Mouse (Mus musculus) gastrocnemius, adult 2 months (tissue): ENCODE measurements around the gene Dnaja3. TPM values are rescaled to one million over a fixed set of nuclear protein-coding genes. Genes with fewer than 3 reads are reported as not detected.

Source experiments
- DNase-seq: peaks from one replicate; pipeline ENCODE4 v3.0.0; 2022
- H3K27ac ChIP-seq: fragments of 200-600 bp; 2 replicates; pipeline ENCODE4 v1.8.1; 2022; ENCODE audit warnings: mild to moderate bottlenecking
- H3K4me3 ChIP-seq: fragments of 200-600 bp; 2 replicates; pipeline ENCODE4 v1.8.1; 2022; ENCODE audit warnings: mild to moderate bottlenecking, moderate library complexity
- CTCF ChIP-seq: fragments of 200-600 bp; IDR thresholded peaks from 2 replicates; pipeline ENCODE4 v1.8.1; 2022; ENCODE audit warnings: antibody characterized with exemption, mild to moderate bottlenecking, moderate library complexity
- intact Hi-C: fragments of 180-260 bp; cut with DNase I; formaldehyde crosslinking; loops from one replicate; pipeline ENCODE4 v1.15.1; 2025
- total RNA-seq, 2 experiments: library from RNA; stranded (reverse); gene quantifications; 2 replicates each; pipeline ENCODE4 v1.2.3; 2021

The Dnaja3 gene
- total RNA-seq, 2 experiments from 2014 or later, result 86.4 to 110 TPM

- intact Hi-C loops, result no loop called here
- peak overlapping the region; percentile 28; the same call in 1 of the 2 replicates for H3K27ac ChIP-seq
- no peak for DNase-seq
- no peak overlapping the region for H3K4me3 ChIP-seq
- no peak for TF ChIP-seq CTCF
Measured at GRCm38 (mm10) chr16:4598891-4599543, 40.8 kb upstream of the Dnaja3 start.

GRCm38 (mm10) chr16:4599616-4600015, 40.2 kb upstream of the Dnaja3 start:
- Histone ChIP-seq H3K4me3 (no peak overlapping the region), H3K27ac (no peak overlapping the region)
- intact Hi-C loops, result no loop called here
- TF ChIP-seq CTCF, result no peak
- no peak for DNase-seq

- intact Hi-C loops, result no loop called here
- DNase-seq, result no peak
- no peak overlapping the region for H3K4me3 ChIP-seq
- TF ChIP-seq CTCF, result no peak
- H3K27ac ChIP-seq, result no peak overlapping the region
Measured at GRCm38 (mm10) chr16:4600701-4601310, 39.0 kb upstream of the Dnaja3 start.

GRCm38 (mm10) chr16:4602189-4602588, 37.6 kb upstream of the Dnaja3 start:
- H3K4me3 ChIP-seq, result no peak overlapping the region
- intact Hi-C loops, result no loop called here
- no peak for TF ChIP-seq CTCF
- no peak overlapping the region for H3K27ac ChIP-seq
- DNase-seq, result no peak

- no peak for TF ChIP-seq CTCF
- peak overlapping the region; percentile 28 for H3K27ac ChIP-seq
- H3K4me3 ChIP-seq, result no peak overlapping the region
- DNase-seq, result no peak
- intact Hi-C loops, result no loop called here
Measured at GRCm38 (mm10) chr16:4602766-4603452, 36.9 kb upstream of the Dnaja3 start.

- no peak for DNase-seq
- Histone ChIP-seq H3K27ac (peak overlapping the region; percentile 28), H3K4me3 (no peak overlapping the region)
- intact Hi-C loops, result no loop called here
- no peak for TF ChIP-seq CTCF
Measured at GRCm38 (mm10) chr16:4603453-4603837, 36.3 kb upstream of the Dnaja3 start.

- DNase-seq, result peak; percentile 59
- no peak for TF ChIP-seq CTCF
- intact Hi-C loops, result no loop called here
- peak overlapping the region; percentile 28 for H3K27ac ChIP-seq
- no peak overlapping the region for H3K4me3 ChIP-seq
Measured at GRCm38 (mm10) chr16:4604293-4604837, 35.4 kb upstream of the Dnaja3 start.

GRCm38 (mm10) chr16:4605514-4606131, 34.2 kb upstream of the Dnaja3 start:
- no peak for DNase-seq
- intact Hi-C loops, result loop anchor here (1.0 to 5.0 kb wide), 4 partner anchors 45 to 301 kb away; no protein-coding TSS in a partner anchor
- Histone ChIP-seq H3K4me3 (no peak overlapping the region), H3K27ac (peak overlapping the region; percentile 79; the same call in 1 of the 2 replicates)
- TF ChIP-seq CTCF, result no peak

GRCm38 (mm10) chr16:4606431-4607084, 33.2 kb upstream of the Dnaja3 start:
- Histone ChIP-seq H3K27ac (peak overlapping the region; percentile 79), H3K4me3 (peak overlapping the region; percentile 26)
- intact Hi-C loops, result loop anchor here (1.0 to 5.0 kb wide), 6 partner anchors 13 to 302 kb away; no protein-coding TSS in a partner anchor
- DNase-seq, result peak; percentile 75
- peak; percentile 73 for TF ChIP-seq CTCF

GRCm38 (mm10) chr16:4607818-4608531, 31.8 kb upstream of the Dnaja3 start:
- Histone ChIP-seq H3K27ac (no peak overlapping the region), H3K4me3 (no peak overlapping the region)
- intact Hi-C loops, result loop anchor here (1.0 to 5.0 kb wide), 5 partner anchors 15 to 303 kb away; no protein-coding TSS in a partner anchor
- DNase-seq, result peak; percentile 87
- TF ChIP-seq CTCF, result peak; percentile 100; the same call in 1 of the 2 replicates

GRCm38 (mm10) chr16:4608532-4609059, 31.2 kb upstream of the Dnaja3 start:
- TF ChIP-seq CTCF, result no peak
- Histone ChIP-seq H3K4me3 (no peak overlapping the region), H3K27ac (no peak overlapping the region)
- DNase-seq, result no peak
- intact Hi-C loops, result loop anchor here (5.0 kb wide), 1 partner anchor 121 kb away; no protein-coding TSS in a partner anchor
